Mouse (Mus musculus): ENCODE data around the gene Nova1. TPM values are rescaled to one million over a fixed set of nuclear protein-coding genes. Genes with fewer than 3 reads are reported as not detected.

The Nova1 gene
- total RNA-seq, 1 experiment: 1.6 TPM

GRCm38 (mm10) chr12:46782301-46783280, 36.1 kb downstream of the Nova1 start:
- no peak for DNase-seq (ENCODE audit: low read depth, low spot score)
- Histone ChIP-seq H3K36me3 (ENCODE audit: control insufficient read depth, insufficient read depth, low read length, poor library complexity, severe bottlenecking) (no peaks in the 10 kb centered on the region), H3K9me3 (ENCODE audit: control insufficient read depth, insufficient read depth, low read depth, low read length) (no peaks in the 10 kb centered on the region), H3K4me3 (ENCODE audit: insufficient read depth in 1 of 2, low read depth in 1 of 2, low read length in 2 of 2, poor library complexity in 1 of 2, severe bottlenecking in 1 of 2) (no peak overlapping the region), H3K27ac (ENCODE audit: insufficient read depth, low read depth, low read length, poor library complexity, severe bottlenecking) (no peak overlapping the region), H3K4me1 (ENCODE audit: control insufficient read depth in 2 of 2, insufficient read depth in 2 of 2, low read length in 2 of 2, poor library complexity in 1 of 2) (no peaks in the 10 kb centered on the region), H3K9ac (ENCODE audit: insufficient read depth, low read depth, low read length, poor library complexity, severe bottlenecking) (no peak overlapping the region)
- in situ Hi-C loops (cut with MboI; ENCODE audit: low sequenced_read_pairs in 2 of 2, unreplicated experiment in 2 of 2): no loop called here
- no peak for TF ChIP-seq HCFC1 (IDR thresholded peaks at IDR 0.05; ENCODE audit: borderline replicate concordance, insufficient read depth, low read length)
- TF ChIP-seq CHD2 (IDR thresholded peaks at IDR 0.05; ENCODE audit: low read depth, low read length): no peak
- TF ChIP-seq MAFK (IDR thresholded peaks at IDR 0.05; ENCODE audit: insufficient read depth, low read depth, low read length): no peak
- no peak for TF ChIP-seq ZC3H11A (IDR thresholded peaks at IDR 0.05; ENCODE audit: borderline replicate concordance, low read depth, low read length)
- no peak for TF ChIP-seq ZNF384 (IDR thresholded peaks at IDR 0.05; ENCODE audit: low read depth, low read length)

DNA sequence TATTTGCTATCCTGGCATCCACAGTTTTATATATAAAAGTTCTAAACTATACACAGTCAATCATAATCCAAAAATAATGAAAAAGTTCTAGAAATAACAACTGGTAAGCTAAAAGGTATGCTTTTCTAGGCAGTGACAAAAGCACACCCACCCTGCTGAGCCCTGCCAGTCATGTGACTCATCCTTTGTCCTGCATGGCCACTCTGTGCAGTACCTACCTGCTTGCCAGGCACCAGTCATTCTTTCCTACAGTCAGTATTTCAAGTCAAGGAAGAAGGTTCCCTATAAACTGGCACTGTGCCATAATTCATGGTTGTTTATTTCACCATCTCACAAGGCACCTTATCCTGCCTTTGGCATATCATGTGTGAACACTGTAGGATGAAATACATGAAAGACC, 37.2 kb downstream of the Nova1 start:
- H3K36me3 ChIP-seq (ENCODE audit: control insufficient read depth, insufficient read depth, low read length, poor library complexity, severe bottlenecking): no peaks in the 10 kb centered on the region
- H3K27ac ChIP-seq (ENCODE audit: insufficient read depth, low read depth, low read length, poor library complexity, severe bottlenecking): no peak overlapping the region
- in situ Hi-C loops (cut with MboI; ENCODE audit: low sequenced_read_pairs in 2 of 2, unreplicated experiment in 2 of 2): no loop called here
- no peaks in the 10 kb centered on the region for H3K9me3 ChIP-seq (ENCODE audit: control insufficient read depth, insufficient read depth, low read depth, low read length)
- H3K9ac ChIP-seq (ENCODE audit: insufficient read depth, low read depth, low read length, poor library complexity, severe bottlenecking): no peak overlapping the region
- H3K4me1 ChIP-seq (ENCODE audit: control insufficient read depth in 2 of 2, insufficient read depth in 2 of 2, low read length in 2 of 2, poor library complexity in 1 of 2): no peaks in the 10 kb centered on the region
- no peak overlapping the region for H3K4me3 ChIP-seq (ENCODE audit: insufficient read depth in 1 of 2, low read depth in 1 of 2, low read length in 2 of 2, poor library complexity in 1 of 2, severe bottlenecking in 1 of 2)
- no peak for DNase-seq (ENCODE audit: low read depth, low spot score)
- TF ChIP-seq CHD2 (IDR thresholded peaks at IDR 0.05; ENCODE audit: low read depth, low read length): no peak
- no peak for TF ChIP-seq ZC3H11A (IDR thresholded peaks at IDR 0.05; ENCODE audit: borderline replicate concordance, low read depth, low read length)
- TF ChIP-seq HCFC1 (IDR thresholded peaks at IDR 0.05; ENCODE audit: borderline replicate concordance, insufficient read depth, low read length): no peak
- TF ChIP-seq MAFK (IDR thresholded peaks at IDR 0.05; ENCODE audit: insufficient read depth, low read depth, low read length): no peak
- TF ChIP-seq ZNF384 (IDR thresholded peaks at IDR 0.05; ENCODE audit: low read depth, low read length): no peak

DNA sequence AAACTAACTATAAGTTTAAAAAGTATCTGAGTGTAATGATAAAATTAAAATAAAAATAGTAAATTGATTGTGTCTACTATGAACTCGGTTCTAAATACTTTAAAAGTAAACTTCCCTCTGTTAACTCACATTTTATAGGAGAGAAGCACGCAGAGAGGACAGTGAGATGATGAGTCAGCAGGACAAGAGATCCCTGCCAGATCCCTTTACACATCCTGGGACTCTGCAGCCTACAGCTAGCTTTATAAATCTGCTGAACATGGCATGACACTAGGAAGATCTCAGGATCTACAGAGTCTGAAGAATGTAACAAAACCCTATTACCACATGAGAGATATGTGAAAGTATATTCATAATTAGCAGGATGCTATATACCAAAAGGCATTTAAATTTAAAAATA, 37.7 kb downstream of the Nova1 start:
- Histone ChIP-seq H3K4me3 (ENCODE audit: insufficient read depth in 1 of 2, low read depth in 1 of 2, low read length in 2 of 2, poor library complexity in 1 of 2, severe bottlenecking in 1 of 2) (no peak overlapping the region), H3K27ac (ENCODE audit: insufficient read depth, low read depth, low read length, poor library complexity, severe bottlenecking) (no peak overlapping the region), H3K9ac (ENCODE audit: insufficient read depth, low read depth, low read length, poor library complexity, severe bottlenecking) (no peak overlapping the region), H3K4me1 (ENCODE audit: control insufficient read depth in 2 of 2, insufficient read depth in 2 of 2, low read length in 2 of 2, poor library complexity in 1 of 2) (no peaks in the 10 kb centered on the region), H3K36me3 (ENCODE audit: control insufficient read depth, insufficient read depth, low read length, poor library complexity, severe bottlenecking) (no peaks in the 10 kb centered on the region), H3K9me3 (ENCODE audit: control insufficient read depth, insufficient read depth, low read depth, low read length) (no peaks in the 10 kb centered on the region)
- no peak for DNase-seq (ENCODE audit: low read depth, low spot score)
- in situ Hi-C loops (cut with MboI; ENCODE audit: low sequenced_read_pairs in 2 of 2, unreplicated experiment in 2 of 2): no loop called here
- TF ChIP-seq MAFK (IDR thresholded peaks at IDR 0.05; ENCODE audit: insufficient read depth, low read depth, low read length) (0 out of 2 replicates have a peak, but pooled peaks have one; percentile 19), CHD2 (IDR thresholded peaks at IDR 0.05; ENCODE audit: low read depth, low read length) (no peak)

GRCm38 (mm10) chr12:46759450-46759849, 59.3 kb downstream of the Nova1 start:
- Histone ChIP-seq H3K4me3 (ENCODE audit: insufficient read depth in 1 of 2, low read depth in 1 of 2, low read length in 2 of 2, poor library complexity in 1 of 2, severe bottlenecking in 1 of 2) (no peak overlapping the region), H3K9me3 (ENCODE audit: control insufficient read depth, insufficient read depth, low read depth, low read length) (no peaks in the 10 kb centered on the region), H3K27ac (ENCODE audit: insufficient read depth, low read depth, low read length, poor library complexity, severe bottlenecking) (no peak overlapping the region), H3K36me3 (ENCODE audit: control insufficient read depth, insufficient read depth, low read length, poor library complexity, severe bottlenecking) (no peaks in the 10 kb centered on the region), H3K9ac (ENCODE audit: insufficient read depth, low read depth, low read length, poor library complexity, severe bottlenecking) (no peak overlapping the region), H3K4me1 (ENCODE audit: control insufficient read depth in 2 of 2, insufficient read depth in 2 of 2, low read length in 2 of 2, poor library complexity in 1 of 2) (no peaks in the 10 kb centered on the region)
- TF ChIP-seq MAFK (IDR thresholded peaks at IDR 0.05; ENCODE audit: insufficient read depth, low read depth, low read length) (no peak), ZC3H11A (IDR thresholded peaks at IDR 0.05; ENCODE audit: borderline replicate concordance, low read depth, low read length) (no peak), HCFC1 (IDR thresholded peaks at IDR 0.05; ENCODE audit: borderline replicate concordance, insufficient read depth, low read length) (no peak), CHD2 (IDR thresholded peaks at IDR 0.05; ENCODE audit: low read depth, low read length) (no peak), ZNF384 (IDR thresholded peaks at IDR 0.05; ENCODE audit: low read depth, low read length) (no peak)
- in situ Hi-C loops (cut with MboI; ENCODE audit: low sequenced_read_pairs in 2 of 2, unreplicated experiment in 2 of 2): no loop called here
- DNase-seq (ENCODE audit: low read depth, low spot score): no peak
